Mouse (Mus musculus) forebrain, embryonic 14.5 days (tissue): ENCODE data around the gene Tada1. TPM values are rescaled to one million over a fixed set of nuclear protein-coding genes. Genes with fewer than 3 reads are reported as not detected.
A peak's percentile ranks its signal among the peaks of the same experiment; 100 is the strongest.

Experiments used
- ATAC-seq: fragments of 200-750 bp; cut with Nextera tagmentation; 2 replicates; pipeline ENCODE4 v1.8.0; 2017; ENCODE audit warnings: mild to moderate bottlenecking, moderate library complexity
- DNase-seq: peaks from one replicate; pipeline ENCODE4 v3.0.0-alpha.2; 2015; ENCODE audit warnings: low spot score
- H3K27ac ChIP-seq: fragments of 300-500 bp; sonication (generic); 2 replicates; pipeline ENCODE4 v1.5.1; 2014; ENCODE audit warnings: low read depth, mild to moderate bottlenecking, control low read depth, low read length, moderate library complexity
- H3K27me3 ChIP-seq: fragments of 300-500 bp; sonication (generic); replicated peaks from 2 replicates; pipeline ENCODE4 v1.6.1; 2014; ENCODE audit warnings: low read length, control low read depth, mixed read lengths; ENCODE audit not compliant: control insufficient read depth, insufficient read depth
- H3K36me3 ChIP-seq: fragments of 300-500 bp; sonication (generic); 2 replicates; pipeline ENCODE4 v1.6.1; 2014; ENCODE audit warnings: low read length, control low read depth; ENCODE audit not compliant: control insufficient read depth, insufficient read depth
- H3K4me1 ChIP-seq: fragments of 300-500 bp; sonication (generic); 2 replicates; pipeline ENCODE4 v1.6.1; 2014; ENCODE audit warnings: antibody characterized with exemption, low read length, control low read depth; ENCODE audit not compliant: control insufficient read depth, insufficient read depth
- H3K4me2 ChIP-seq: fragments of 300-500 bp; sonication (generic); 2 replicates; pipeline ENCODE4 v1.6.1; 2014; ENCODE audit warnings: mild to moderate bottlenecking, control low read depth, low read length
- H3K4me3 ChIP-seq: fragments of 300-500 bp; sonication (generic); 2 replicates; pipeline ENCODE4 v1.5.1; 2014; ENCODE audit warnings: low read depth, low read length, control low read depth
- H3K9ac ChIP-seq: fragments of 300-500 bp; sonication (generic); 2 replicates; pipeline ENCODE4 v1.6.1; 2014; ENCODE audit warnings: mild to moderate bottlenecking, low read length, control low read depth, moderate library complexity
- H3K9me3 ChIP-seq: fragments of 300-500 bp; sonication (generic); replicated peaks from 2 replicates; pipeline ENCODE4 v1.6.1; 2016; ENCODE audit warnings: low read length, control low read depth, mixed read lengths; ENCODE audit not compliant: control insufficient read depth
- WGBS: fragments of 180-500 bp; shearing (Covaris S2); extraction: QIAGEN DNeasy Blood & Tissue Kit; methylation state at CpG from one replicate; pipeline ENCODE4 v1.1.7; 2014; 5-methylcytosine and 5-hydroxymethylcytosine counted together
- polyA plus RNA-seq: library from polyadenylated mRNA; unstranded; fragments of >200 nt; fragmentation: Nextera tagmentation; extraction: Ambion mirVana; gene quantifications from 2 replicates; pipeline ENCODE4 v1.2.1, GENCODE M21; 2014

Gene Tada1
- polyA plus RNA-seq, 1 experiment from 2014 or later, result 113 TPM

DNA sequence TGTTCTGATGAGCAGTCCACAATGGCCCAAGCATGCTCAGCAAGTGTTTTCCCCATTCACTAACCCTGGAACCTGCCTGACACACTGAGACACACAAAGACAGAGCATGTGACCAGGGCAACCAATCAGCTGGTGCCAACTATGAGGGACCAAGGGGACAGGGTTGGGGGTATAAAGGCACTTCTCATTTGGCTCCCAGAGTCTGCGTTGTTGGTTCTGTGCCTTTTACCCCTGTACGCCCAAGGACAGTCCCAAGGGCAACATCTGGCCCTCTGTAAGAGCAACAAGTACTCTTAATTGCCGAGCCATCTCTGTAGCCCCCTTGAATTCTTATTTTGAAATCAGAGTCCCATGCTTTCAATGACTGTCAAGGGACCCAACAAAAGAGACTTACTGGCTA is 33.4 kb downstream of the Tada1 start:
- ATAC-seq (no peak), DNase-seq (no peak)
- no peak overlapping the region for H3K9ac ChIP-seq
- H3K27me3 ChIP-seq, result no peaks in the 10 kb centered on the region
- no peak overlapping the region for H3K4me2 ChIP-seq
- peaks cover 10% of the 10 kb centered on the region; the same call in 1 of the 2 replicates for H3K36me3 ChIP-seq
- H3K4me1 ChIP-seq, result peaks cover 12% of the 10 kb centered on the region
- H3K4me3 ChIP-seq, result no peak overlapping the region
- no peaks in the 10 kb centered on the region for H3K9me3 ChIP-seq
- 90% methylated on average over 3 of the region's 3 CpGs for WGBS
- no peak overlapping the region for H3K27ac ChIP-seq

DNA sequence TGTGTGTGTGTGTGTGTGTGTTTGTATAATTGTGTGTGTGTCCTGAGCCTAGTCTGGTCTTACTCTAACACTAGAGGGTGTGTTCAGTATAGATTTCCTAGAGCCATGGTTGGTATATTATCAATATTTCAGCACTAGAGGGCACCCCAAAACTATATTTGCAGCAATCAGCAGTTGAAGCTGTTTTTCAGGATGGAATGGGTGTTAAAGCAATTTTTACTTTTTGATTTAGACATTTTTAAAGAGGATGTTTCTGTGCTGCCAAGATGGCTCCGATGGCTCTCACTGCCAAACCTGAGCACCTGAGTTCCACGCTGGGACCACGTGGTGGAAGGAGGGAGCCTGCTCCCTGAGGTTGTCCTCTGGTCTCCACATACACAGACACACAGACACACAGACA is 50.2 kb downstream of the Tada1 start:
- 70% methylated on average over 3 of the region's 3 CpGs for whole genome bisulfite sequencing
- peak; percentile 60 for ATAC-seq

DNA sequence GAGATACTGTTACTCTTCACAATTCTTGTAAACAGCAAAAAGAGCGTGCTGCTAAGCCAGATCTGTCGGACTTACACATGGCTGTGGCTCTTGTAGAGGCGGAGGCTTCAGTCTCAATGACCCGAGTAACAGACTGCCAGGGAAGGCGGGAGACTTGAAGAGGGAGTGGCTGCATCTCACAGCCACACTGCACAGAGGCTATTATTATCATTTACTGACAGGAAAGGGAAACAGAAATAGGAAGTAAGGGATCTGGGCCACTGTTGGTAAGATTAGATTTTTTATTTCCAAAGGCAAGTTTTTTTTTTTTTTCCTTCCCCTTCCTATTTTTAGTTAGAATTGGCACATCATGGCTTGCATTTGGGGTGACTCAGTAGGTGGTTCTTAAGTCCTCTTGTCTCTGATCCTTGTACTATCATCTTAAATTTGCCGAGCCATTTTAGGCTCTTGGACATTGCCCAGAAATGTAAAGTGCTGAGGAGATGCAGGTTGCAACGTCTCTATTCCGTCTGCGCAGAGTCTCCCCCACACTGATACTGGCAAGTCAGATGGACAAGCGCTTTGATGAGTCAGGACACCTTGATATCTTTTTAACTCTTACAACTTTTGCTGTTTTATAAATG is 51.0 kb downstream of the Tada1 start:
- ATAC-seq (no peak), DNase-seq (peak; percentile 19)
- Histone ChIP-seq H3K4me1 (no peaks in the 10 kb centered on the region), H3K27ac (no peak overlapping the region), H3K27me3 (no peaks in the 10 kb centered on the region), H3K4me2 (no peak overlapping the region), H3K4me3 (no peak overlapping the region), H3K36me3 (no peaks in the 10 kb centered on the region), H3K9me3 (no peaks in the 10 kb centered on the region), H3K9ac (no peak overlapping the region)
- WGBS, result 63% methylated on average over 10 of the region's 10 CpGs

More for the DNA sequence above, 50.2 kb downstream of the Tada1 start:
- Histone ChIP-seq H3K27ac (no peak overlapping the region), H3K4me1 (no peaks in the 10 kb centered on the region), H3K4me3 (no peak overlapping the region), H3K36me3 (no peaks in the 10 kb centered on the region), H3K27me3 (no peaks in the 10 kb centered on the region), H3K9me3 (no peaks in the 10 kb centered on the region), H3K9ac (no peak overlapping the region), H3K4me2 (no peak overlapping the region)
- DNase-seq, result peak; percentile 78

DNA sequence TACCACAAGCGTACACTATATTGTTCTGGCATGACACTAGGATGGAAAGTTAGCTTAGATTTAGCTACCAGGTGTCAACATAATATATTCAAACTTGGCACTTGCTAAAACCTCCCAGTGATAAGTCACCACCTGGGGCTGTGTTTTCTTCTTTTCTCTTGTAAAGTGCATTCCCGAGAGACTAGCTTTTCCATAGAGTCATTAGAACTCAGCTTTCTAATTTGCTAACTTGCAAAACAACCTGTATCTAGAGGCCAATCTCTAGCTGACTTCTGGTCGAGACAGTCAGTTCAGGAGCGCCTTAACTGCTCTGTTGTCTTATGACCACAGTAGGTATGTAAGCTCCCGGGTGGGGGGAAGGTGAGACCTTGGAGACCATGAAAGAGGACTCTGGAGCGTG is 60.5 kb downstream of the Tada1 start:
- DNase-seq (no peak), ATAC-seq (no peak)
- no peaks in the 10 kb centered on the region for H3K9me3 ChIP-seq
- no peak overlapping the region for H3K4me3 ChIP-seq
- no peaks in the 10 kb centered on the region for H3K4me1 ChIP-seq
- no peaks in the 10 kb centered on the region for H3K27me3 ChIP-seq
- no peaks in the 10 kb centered on the region for H3K36me3 ChIP-seq
- no peak overlapping the region for H3K27ac ChIP-seq
- H3K9ac ChIP-seq, result no peak overlapping the region
- 71% methylated on average over 6 of the region's 6 CpGs for WGBS
- no peak overlapping the region for H3K4me2 ChIP-seq

DNA sequence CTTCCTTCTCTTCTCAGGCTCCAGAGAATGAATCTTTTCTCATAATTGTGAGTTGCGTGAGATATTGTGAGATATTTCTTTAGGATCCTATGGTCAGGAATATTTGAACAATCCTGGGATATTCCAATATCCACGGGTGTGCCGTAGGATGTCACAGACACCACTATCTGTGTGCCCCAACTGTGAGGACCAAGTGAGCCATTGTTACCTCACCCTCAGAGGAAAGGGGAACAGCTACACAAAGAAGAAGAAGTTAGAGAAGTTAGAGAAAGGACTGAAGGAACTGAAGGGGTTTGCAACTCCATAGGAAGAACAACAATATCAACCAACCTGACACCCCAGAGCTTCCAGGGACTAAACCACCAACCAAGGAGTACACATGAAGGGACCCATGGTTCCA is 63.1 kb downstream of the Tada1 start:
- H3K9ac ChIP-seq, result no peak overlapping the region
- WGBS, result 88% methylated on average over 3 of the region's 3 CpGs

More for the DNA sequence above, 63.1 kb downstream of the Tada1 start:
- Histone ChIP-seq H3K36me3 (no peaks in the 10 kb centered on the region), H3K4me2 (no peak overlapping the region), H3K27me3 (no peaks in the 10 kb centered on the region), H3K9me3 (no peaks in the 10 kb centered on the region), H3K4me3 (no peak overlapping the region), H3K4me1 (no peaks in the 10 kb centered on the region), H3K27ac (no peak overlapping the region)
- ATAC-seq (no peak), DNase-seq (no peak)

Other genes starting within 250 kb of the Tada1 start
- gene Gpa33, start 248.9 kb upstream of the Tada1 start, polyA plus RNA-seq, result not detected in 2 replicates
- not detected in 2 replicates for gene Mael, start 140.3 kb upstream of the Tada1 start, polyA plus RNA-seq
- 2.6 TPM in 2 replicates for gene Ildr2, start 125.0 kb upstream of the Tada1 start, polyA plus RNA-seq
- 34.0 and 36.4 TPM in 2 replicates for gene Pogk, start 30.8 kb downstream of the Tada1 start, polyA plus RNA-seq
- gene Gm4846, start 118.5 kb downstream of the Tada1 start, polyA plus RNA-seq, result not detected in 2 replicates